Mouse (Mus musculus) lung, postnatal 0 days (tissue): ENCODE results near the gene Alpk3.

Source experiments
- CTCF ChIP-seq: IDR thresholded peaks from 2 replicates; pipeline ENCODE4 v1.5.1; 2016; ENCODE audit warnings: antibody characterized with exemption, mild to moderate bottlenecking
- EP300 ChIP-seq: IDR thresholded peaks from 2 replicates; pipeline ENCODE4 v1.6.1; 2016; ENCODE audit warnings: antibody characterized with exemption, mild to moderate bottlenecking, control low read depth

GRCm38 (mm10) chr7:81132851-81133279 is 75.5 kb downstream of the Alpk3 start:
- no peak for TF ChIP-seq CTCF
- no peak for TF ChIP-seq EP300
